Mouse (Mus musculus): ENCODE results near the gene Fbxl16. TPM values are rescaled to one million over a fixed set of nuclear protein-coding genes. Genes with fewer than 3 reads are reported as not detected.
A peak's percentile ranks its signal among the peaks of the same experiment; 100 is the strongest.

Gene Fbxl16
- total RNA-seq, 2 experiments from 2014 or later = 1.4 to 2.2 TPM

- intact Hi-C loops (cut with DNase I) = loop anchor here (5.0 kb wide), 1 partner anchor 35 kb away; the partner anchor contains the start of gene Mcrip2
- TF ChIP-seq CTCF (IDR thresholded peaks at IDR 0.05) = no peak; the same call in 1 of the 2 replicates
- Histone ChIP-seq H3K4me3 (peak overlapping the region; percentile 95), H3K27ac (peak overlapping the region; percentile 99)
- peak; percentile 100 for DNase-seq
These were observed 23.8 kb downstream of the Fbxl16 start for GRCm38 (mm10) chr17:25832436-25833290.

DNA sequence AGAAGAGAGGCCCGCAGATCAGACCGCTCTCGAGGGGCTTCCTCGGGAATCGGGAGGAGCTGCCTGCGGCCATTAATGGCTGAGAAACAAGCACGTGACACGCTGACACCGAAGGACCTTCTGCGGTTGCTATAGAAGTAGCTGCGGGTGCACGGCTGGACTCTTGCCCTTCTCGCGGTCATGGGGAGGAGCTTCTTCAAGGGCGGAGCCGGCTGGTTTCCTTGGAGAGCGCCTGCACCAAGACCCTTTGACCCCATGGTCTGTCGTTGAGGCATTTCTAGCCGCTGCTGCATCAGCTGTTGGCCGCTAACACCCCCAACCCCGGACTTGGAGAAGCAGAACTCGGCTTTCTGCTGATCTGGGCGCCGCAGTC lies 24.4 kb downstream of the Fbxl16 start, which contains the start of gene Stub1:
Gene Stub1 (minus strand): TSS at position 114 of the 373 bp plus-strand sequence.
- intact Hi-C loops (cut with DNase I) = loop anchor here (5.0 kb wide), 1 partner anchor 34 kb away; the partner anchor contains the start of gene Mcrip2
- TF ChIP-seq CTCF (IDR thresholded peaks at IDR 0.05) = no peak
- H3K27ac ChIP-seq = peak within 1 kb of the TSS; percentile 99
- DNase-seq = peak; percentile 97
- H3K4me3 ChIP-seq = peak within 1 kb of the TSS; percentile 95

GRCm38 (mm10) chr17:25833961-25834594 lies 25.2 kb downstream of the Fbxl16 start:
- peak; percentile 58 for DNase-seq
- intact Hi-C loops (cut with DNase I) = loop anchor here (5.0 kb wide), 1 partner anchor 33 kb away; the partner anchor contains the start of gene Mcrip2

DNA sequence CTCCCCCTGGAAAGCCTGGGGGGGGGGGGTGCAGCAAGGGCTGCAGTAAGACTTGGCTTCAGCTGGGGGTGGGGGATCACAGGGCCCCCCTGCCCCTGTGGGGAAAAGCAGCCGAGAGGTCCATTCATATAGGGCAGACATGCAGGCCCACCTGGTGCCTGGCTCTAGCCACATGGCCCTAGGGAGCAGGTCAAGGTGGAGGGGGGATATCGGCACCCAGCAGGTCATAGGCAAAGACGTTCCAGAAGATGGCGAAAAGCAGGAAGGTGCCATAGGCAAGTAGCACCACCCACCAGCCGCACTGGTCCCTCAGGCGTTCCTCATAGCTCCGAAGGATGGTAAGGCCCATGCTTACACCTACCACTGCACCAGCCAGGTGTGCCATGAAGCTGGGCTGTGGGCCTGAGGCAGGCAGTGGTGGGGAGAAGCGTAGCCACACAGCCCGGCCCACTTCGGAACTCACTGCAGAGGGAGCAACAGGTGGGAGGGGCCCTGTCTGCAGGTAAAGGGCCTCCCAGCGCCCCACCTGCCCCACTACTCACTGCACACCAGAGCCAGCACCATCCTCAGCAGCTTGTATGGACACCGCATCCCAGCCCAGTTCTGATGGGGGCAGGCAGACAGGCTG lies 25.8 kb downstream of the Fbxl16 start:
- intact Hi-C loops (cut with DNase I) = loop anchor here (5.0 kb wide), 1 partner anchor 33 kb away; the partner anchor contains the start of gene Mcrip2
- no peak for DNase-seq
- no peak for TF ChIP-seq CTCF (IDR thresholded peaks at IDR 0.05)
- peak overlapping the region; percentile 95 for H3K4me3 ChIP-seq
- H3K27ac ChIP-seq = peak overlapping the region; percentile 99

More at GRCm38 (mm10) chr17:25833961-25834594, 25.2 kb downstream of the Fbxl16 start:
- no peak for TF ChIP-seq CTCF (IDR thresholded peaks at IDR 0.05)
- H3K27ac ChIP-seq = peak overlapping the region; percentile 99
- peak overlapping the region; percentile 95 for H3K4me3 ChIP-seq

DNA sequence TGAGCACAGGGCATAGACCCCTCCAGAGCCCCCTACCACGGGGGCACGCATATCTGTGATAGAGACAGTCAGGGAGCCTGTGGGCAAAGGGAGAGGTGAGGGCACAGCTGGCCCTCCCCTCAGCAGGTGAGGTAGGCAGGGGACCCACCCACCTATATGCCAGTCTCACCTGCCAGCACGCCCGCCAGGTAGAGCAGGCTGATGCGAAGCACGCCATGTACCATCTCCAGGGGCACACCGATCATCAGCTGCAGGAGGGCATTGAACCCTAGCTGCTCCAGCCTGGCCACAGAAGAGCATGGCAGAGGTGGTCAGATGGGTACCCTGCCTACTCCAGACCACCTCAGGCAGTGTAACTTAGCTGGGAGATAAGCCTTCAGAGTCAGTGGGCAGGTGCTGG lies 26.4 kb downstream of the Fbxl16 start:
- Histone ChIP-seq H3K27ac (peak overlapping the region; percentile 99), H3K4me3 (peak overlapping the region; percentile 95)
- no peak for TF ChIP-seq CTCF (IDR thresholded peaks at IDR 0.05)
- DNase-seq = no peak
- intact Hi-C loops (cut with DNase I) = no loop called here

DNA sequence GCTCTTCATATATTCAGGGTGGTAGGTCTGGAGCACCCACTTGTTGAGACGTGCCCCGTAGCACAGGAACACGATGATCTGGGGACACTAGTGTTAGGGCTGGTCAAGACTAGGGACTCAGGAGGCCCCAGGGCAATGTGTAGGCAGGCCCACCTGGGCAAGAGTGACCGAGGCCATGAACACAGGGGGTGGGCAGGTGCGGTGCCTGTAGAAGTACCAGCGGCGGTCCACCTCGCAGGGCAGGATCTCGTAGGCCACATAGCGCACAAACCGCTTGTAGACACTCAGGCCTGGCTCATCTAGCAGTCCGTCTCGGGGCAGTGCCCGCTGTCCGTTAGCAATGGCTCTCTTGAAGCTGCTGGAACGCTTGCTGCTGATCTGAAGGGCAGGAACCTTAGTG lies 26.9 kb downstream of the Fbxl16 start:
- H3K4me3 ChIP-seq = peak overlapping the region; percentile 95
- intact Hi-C loops (cut with DNase I) = no loop called here
- no peak for DNase-seq
- no peak for TF ChIP-seq CTCF (IDR thresholded peaks at IDR 0.05)
- H3K27ac ChIP-seq = peak overlapping the region; percentile 99

GRCm38 (mm10) chr17:25836397-25837075 lies 27.7 kb downstream of the Fbxl16 start:
- intact Hi-C loops (cut with DNase I) = no loop called here
- TF ChIP-seq CTCF (IDR thresholded peaks at IDR 0.05) = no peak

GRCm38 (mm10) chr17:25837076-25837410 lies 28.2 kb downstream of the Fbxl16 start, which contains the start of gene Rhbdl1:
TSS of gene Rhbdl1 (minus strand) at chr17:25837295.
- DNase-seq = peak; percentile 93
- no peak for TF ChIP-seq CTCF (IDR thresholded peaks at IDR 0.05)
- intact Hi-C loops (cut with DNase I) = no loop called here
- Histone ChIP-seq H3K4me3 (peak within 1 kb of the TSS; percentile 95), H3K27ac (peak within 1 kb of the TSS; percentile 99)

More at GRCm38 (mm10) chr17:25836397-25837075, 27.7 kb downstream of the Fbxl16 start:
- peak; percentile 66 for DNase-seq
- peak overlapping the region; percentile 99 for H3K27ac ChIP-seq
- H3K4me3 ChIP-seq = peak overlapping the region; percentile 95

DNA sequence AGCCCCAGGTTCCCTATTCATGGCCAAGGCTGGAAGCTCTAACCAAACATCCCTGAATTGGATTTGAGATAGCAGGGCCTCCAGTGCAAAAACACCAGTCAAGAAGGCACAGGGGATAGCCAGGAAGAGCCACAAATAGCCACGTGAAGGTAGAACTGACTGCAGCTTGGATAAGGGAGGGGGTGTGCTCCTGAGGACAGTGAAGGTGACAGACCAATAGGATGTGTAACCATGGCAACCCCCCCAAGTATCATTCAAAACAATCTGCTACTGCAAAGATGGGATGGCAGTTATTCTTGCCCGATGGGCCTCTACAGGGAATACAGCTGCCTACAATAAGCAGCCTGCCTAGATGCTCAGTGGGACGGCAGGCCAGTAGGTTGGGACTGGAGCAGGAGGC lies 28.6 kb downstream of the Fbxl16 start:
- H3K27ac ChIP-seq = peak overlapping the region; percentile 99

DNA sequence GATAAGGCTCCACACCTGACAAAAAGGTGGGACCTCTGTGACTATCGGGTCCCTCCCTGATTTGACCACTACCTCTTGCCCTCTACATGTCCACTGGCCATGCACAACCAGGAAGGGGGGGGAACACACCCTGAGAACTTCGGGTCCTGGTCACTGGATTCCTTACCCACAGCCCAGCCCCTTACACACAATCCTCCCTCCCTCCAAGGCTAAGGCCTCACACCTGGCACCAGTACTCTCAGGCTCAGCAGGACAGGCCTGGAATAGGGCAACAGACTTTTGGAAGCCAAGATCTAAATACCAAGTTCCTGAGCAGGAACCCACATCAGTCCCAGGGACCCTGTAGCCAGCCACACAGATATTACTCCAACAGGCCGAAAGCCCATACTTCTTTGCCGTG lies 30.0 kb downstream of the Fbxl16 start:
- Histone ChIP-seq H3K4me3 (peak overlapping the region; percentile 28), H3K27ac (peak overlapping the region; percentile 99)
- DNase-seq = peak; percentile 65
- intact Hi-C loops (cut with DNase I) = no loop called here
- no peak for TF ChIP-seq CTCF (IDR thresholded peaks at IDR 0.05)

More for the DNA sequence above, 28.6 kb downstream of the Fbxl16 start:
- peak overlapping the region; percentile 95 for H3K4me3 ChIP-seq
- intact Hi-C loops (cut with DNase I) = no loop called here
- TF ChIP-seq CTCF (IDR thresholded peaks at IDR 0.05) = no peak
- peak; percentile 40 for DNase-seq

DNA sequence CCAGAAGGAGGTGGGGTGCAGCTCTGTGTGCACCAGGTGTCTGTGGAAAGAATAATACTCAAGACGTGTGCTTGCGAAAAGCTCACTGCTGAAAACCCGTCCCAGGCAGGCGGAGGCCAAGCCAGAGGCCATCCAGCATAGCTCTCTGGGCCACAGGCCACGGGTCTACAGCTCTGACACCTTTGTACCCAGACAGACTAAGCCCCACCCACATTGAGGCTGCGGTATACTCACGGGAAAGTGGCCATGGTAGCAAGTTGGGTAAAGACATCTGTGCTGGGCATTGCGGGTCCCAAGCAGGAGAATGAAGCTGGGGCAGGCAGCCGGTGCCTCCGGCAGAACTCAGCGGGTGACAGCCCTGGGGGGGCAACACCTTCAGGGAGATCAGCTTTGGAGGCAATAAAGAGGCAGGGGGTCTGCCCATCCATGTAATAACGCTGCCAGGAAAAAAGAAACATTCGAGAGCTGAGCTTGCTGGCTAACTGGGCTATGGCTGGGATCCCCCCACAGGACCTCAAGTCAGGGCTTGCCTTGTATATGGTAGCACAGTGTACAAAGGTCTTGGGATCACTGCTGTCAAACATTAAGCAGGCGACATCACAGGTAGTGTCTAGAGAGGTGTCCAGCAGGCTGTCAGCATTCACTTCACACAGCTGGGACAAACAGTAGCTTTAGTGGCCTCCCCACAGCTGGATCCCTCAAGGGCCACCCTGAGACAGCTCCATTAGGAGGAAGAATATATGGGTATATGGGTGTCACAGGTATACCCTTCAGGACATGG lies 30.8 kb downstream of the Fbxl16 start:
- DNase-seq = no peak
- Histone ChIP-seq H3K4me3 (peak overlapping the region; percentile 28), H3K27ac (peak overlapping the region; percentile 99)
- intact Hi-C loops (cut with DNase I) = no loop called here
- TF ChIP-seq CTCF (IDR thresholded peaks at IDR 0.05) = no peak
